Comparison of ENCODE assay signal across 19 mouse cellular contexts in the genomic region with DNA sequence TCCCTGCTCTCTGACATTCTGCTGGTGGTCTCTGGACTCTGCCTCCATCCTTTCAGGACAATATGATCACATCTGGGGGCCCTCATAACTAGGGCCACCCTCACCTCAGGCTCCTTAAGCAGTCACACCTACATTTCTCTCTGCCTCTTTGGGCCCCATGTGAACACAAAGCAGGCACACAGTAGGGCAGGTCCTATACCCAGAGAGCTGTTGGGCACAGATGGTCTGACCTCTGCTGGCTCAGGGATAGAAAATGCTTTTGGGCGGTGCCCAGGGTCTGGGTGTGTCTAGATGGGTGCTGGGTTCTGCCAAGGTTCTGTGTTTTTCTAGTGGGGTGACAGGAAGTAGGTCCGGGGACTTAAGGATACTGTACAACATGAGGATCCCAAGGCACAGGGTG.
"Had no signal": no experiment of that assay in that cellular context is flagged by ENCODE, and none has a peak within 500 bp of the region (broad histone marks: within the 10 kb centered on the region; RNA-seq: fewer than 3 reads in every experiment).

No protein-coding gene starts in this region.

- H3K4me3 ChIP-seq: midbrain, embryonic 10.5 days; midbrain, embryonic 12.5 days; myocyte; neural tube, embryonic 13.5 days; neural tube, embryonic 15.5 days had no signal

- H3K27ac ChIP-seq: midbrain, embryonic 10.5 days; midbrain, embryonic 12.5 days; neural tube, embryonic 13.5 days; neural tube, embryonic 15.5 days had no signal

- H3K36me3 ChIP-seq: midbrain, embryonic 10.5 days; midbrain, embryonic 12.5 days; neural tube, embryonic 13.5 days; neural tube, embryonic 15.5 days had no signal

- DNase-seq: lung, adult 18-20 months; lung, embryonic 14.5 days; lung, postnatal 14 days; lung, postnatal 4 days; midbrain, embryonic 14.5 days; retina, postnatal 1 day; right cerebral cortex, adult 18-20 months; right cerebral cortex, postnatal 25 days; right cerebral cortex, postnatal 4 days; spleen, adult 18-20 months; thymus, adult 18-20 months; thymus, postnatal 14 days; thymus, postnatal 36 days had no signal

- H3K9ac ChIP-seq: lung, embryonic 14.5 days; midbrain, embryonic 12.5 days; neural tube, embryonic 13.5 days; neural tube, embryonic 15.5 days had no signal

- H3K4me2 ChIP-seq: lung, embryonic 14.5 days; midbrain, embryonic 12.5 days; neural tube, embryonic 13.5 days; neural tube, embryonic 15.5 days had no signal

- H3K27me3 ChIP-seq: neural tube, embryonic 13.5 days; neural tube, embryonic 15.5 days had no signal

- H3K9me3 ChIP-seq: midbrain, embryonic 10.5 days; midbrain, embryonic 12.5 days; neural tube, embryonic 13.5 days; neural tube, embryonic 15.5 days had no signal

- ATAC-seq: midbrain, embryonic 16.5 days had no signal
